Mouse (Mus musculus) spleen, adult 2 months (tissue): Measurements from ENCODE around the gene Paqr8. TPM values are rescaled to one million over a fixed set of nuclear protein-coding genes. Genes with fewer than 3 reads are reported as not detected.

ENCODE experiments used
- DNase-seq, 2 experiments: peaks; one replicate each; pipeline versions ENCODE4 v3.0.0 to v3.0.0-alpha.2; 2012 to 2021; ENCODE audit warnings: low spot score in 2 of 2, low read depth in 1 of 2
- H3K27ac ChIP-seq: fragments of 200-500 bp; 2 replicates; pipeline ENCODE4 v1.5.1; 2012; ENCODE audit warnings: low read length, inconsistent platforms; ENCODE audit not compliant: insufficient read depth
- H3K27me3 ChIP-seq: fragments of 200-500 bp; 2 replicates; pipeline ENCODE4 v1.6.1; 2012; ENCODE audit warnings: mild to moderate bottlenecking, moderate library complexity, low read length, inconsistent platforms; ENCODE audit not compliant: control insufficient read depth, insufficient read depth
- H3K36me3 ChIP-seq: fragments of 200-500 bp; 2 replicates; pipeline ENCODE4 v1.6.1; 2012; ENCODE audit warnings: mild to moderate bottlenecking, low read length, inconsistent platforms; ENCODE audit not compliant: control insufficient read depth, insufficient read depth
- H3K4me1 ChIP-seq: fragments of 200-500 bp; 2 replicates; pipeline ENCODE4 v1.6.1; 2011; ENCODE audit warnings: inconsistent platforms; ENCODE audit not compliant: control insufficient read depth, insufficient read depth, insufficient read length
- H3K4me3 ChIP-seq: fragments of 200-500 bp; 2 replicates; pipeline ENCODE4 v1.5.1; 2011; ENCODE audit warnings: mild to moderate bottlenecking, inconsistent platforms; ENCODE audit not compliant: insufficient read depth, insufficient read length; ENCODE audit errors: extremely low read depth
- CTCF ChIP-seq: fragments of 200-500 bp; IDR thresholded peaks from 2 replicates; pipeline ENCODE4 v1.5.1; 2011; ENCODE audit warnings: mild to moderate bottlenecking, inconsistent platforms; ENCODE audit not compliant: insufficient read depth, insufficient read length, insufficient replicate concordance; ENCODE audit errors: extremely low read depth
- POLR2A ChIP-seq: fragments of 200-500 bp; IDR thresholded peaks from 2 replicates; pipeline ENCODE4 v1.6.1; 2011; ENCODE audit warnings: low read depth, low read length, inconsistent platforms
- WGBS: fragments of 180-500 bp; shearing (Covaris S2); methylation state at CpG from one replicate; pipeline ENCODE4 v1.1.7; 2018; 5-methylcytosine and 5-hydroxymethylcytosine counted together
- polyA plus RNA-seq: library from polyadenylated mRNA; depleted of rRNA; stranded (reverse); fragments of >200 nt; gene quantifications from 2 replicates; pipeline ENCODE4 v1.2.3, GENCODE M21; 2012; rRNA removed

Paqr8 gene
- polyA plus RNA-seq, result 4.9 and 6.9 TPM in 2 replicates

DNA sequence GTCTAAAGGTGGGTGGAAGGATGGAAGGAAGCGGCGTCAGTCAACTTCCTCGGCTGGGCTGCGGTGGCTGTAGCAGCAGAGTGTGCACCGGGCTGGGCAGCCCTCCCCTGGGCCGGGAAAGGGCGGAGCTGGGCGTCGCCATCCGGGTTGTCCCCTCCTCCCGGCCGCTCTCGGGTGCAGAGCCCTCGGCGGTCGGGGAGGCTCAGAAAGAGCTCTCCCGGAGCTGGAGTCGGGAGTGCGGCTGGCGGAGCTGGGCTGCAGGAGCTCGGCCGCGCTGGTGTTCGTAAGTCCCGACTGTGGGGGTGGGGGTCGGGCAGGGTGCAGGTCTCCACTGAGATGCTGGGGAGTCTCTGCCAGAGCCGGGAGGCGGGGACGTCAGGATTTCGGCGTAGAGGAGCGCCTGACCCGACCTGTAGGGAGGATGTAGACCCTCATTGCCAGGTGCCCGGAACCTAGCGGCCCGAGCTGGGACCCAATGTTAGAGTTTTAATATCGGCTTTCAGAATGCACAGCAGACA, at the start of gene Paqr8:
Paqr8 (plus strand) TSS at position 203 of the 518 bp plus-strand sequence.
- no peak within 1 kb of the TSS for H3K27ac ChIP-seq
- no peaks in the 10 kb centered on the region for H3K27me3 ChIP-seq
- H3K4me1 ChIP-seq, result peaks cover 3% of the 10 kb centered on the region; the same call in 1 of the 2 replicates
- TF ChIP-seq POLR2A, result no peak
- TF ChIP-seq CTCF, result no peak
- no peaks in the 10 kb centered on the region for H3K36me3 ChIP-seq
- under 1% methylated on average over 36 of the region's 37 CpGs for WGBS
- DNase-seq, result peak in 1 of 2 experiments; percentile 76
- H3K4me3 ChIP-seq, result peak within 1 kb of the TSS; percentile 69

DNA sequence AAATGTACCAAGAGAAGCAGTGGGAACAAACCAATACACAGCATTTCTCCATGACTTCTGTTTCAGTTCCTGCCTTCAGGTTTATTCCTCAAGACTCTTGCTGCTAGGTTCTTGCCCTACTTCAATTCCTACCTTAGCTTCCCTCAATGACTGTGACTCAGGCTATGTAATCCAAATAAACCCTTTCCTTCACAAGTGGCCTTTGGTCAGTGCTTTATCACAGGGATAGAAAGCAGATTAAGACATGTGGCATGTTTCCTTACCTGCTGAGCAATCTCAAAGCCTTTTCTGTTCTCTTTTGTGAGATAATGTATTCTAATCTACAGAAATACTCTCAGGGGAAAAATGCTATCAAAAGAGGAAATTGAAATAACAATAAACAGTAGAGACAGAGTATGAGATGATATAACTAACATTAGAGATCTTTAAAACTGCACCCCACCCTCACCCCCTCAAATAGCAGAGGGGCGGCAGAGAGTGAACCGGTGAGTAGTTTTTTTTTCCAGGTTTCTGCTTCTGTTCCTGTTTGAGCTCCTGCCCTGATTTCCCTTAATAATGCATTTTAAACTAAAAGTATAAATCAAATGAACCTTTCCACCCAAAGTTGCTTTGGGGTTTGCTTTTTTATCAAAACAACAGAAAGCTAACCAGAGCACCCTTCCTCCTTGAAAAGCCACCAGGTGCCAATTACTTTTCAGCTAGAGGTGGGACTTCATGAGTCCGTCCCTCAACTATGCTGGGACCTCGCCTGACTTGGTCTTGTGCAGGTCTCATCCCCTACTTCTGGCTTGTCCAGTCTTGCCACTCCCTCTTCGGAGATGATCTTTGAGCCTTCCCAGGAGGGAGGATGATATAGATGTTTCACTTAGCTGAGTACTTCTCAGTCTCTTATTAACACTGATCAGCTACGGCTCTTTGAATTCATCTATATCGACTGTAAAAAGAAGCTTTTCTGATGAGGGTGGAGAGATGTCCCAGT, 33.2 kb upstream of the Paqr8 start:
- Histone ChIP-seq H3K4me1 (no peaks in the 10 kb centered on the region), H3K4me3 (no peak overlapping the region), H3K27ac (no peak overlapping the region), H3K27me3 (no peaks in the 10 kb centered on the region), H3K36me3 (no peaks in the 10 kb centered on the region)
- no peak for DNase-seq
- TF ChIP-seq POLR2A, result no peak
- TF ChIP-seq CTCF, result no peak
- 86% methylated on average over 7 of the region's 7 CpGs for WGBS

DNA sequence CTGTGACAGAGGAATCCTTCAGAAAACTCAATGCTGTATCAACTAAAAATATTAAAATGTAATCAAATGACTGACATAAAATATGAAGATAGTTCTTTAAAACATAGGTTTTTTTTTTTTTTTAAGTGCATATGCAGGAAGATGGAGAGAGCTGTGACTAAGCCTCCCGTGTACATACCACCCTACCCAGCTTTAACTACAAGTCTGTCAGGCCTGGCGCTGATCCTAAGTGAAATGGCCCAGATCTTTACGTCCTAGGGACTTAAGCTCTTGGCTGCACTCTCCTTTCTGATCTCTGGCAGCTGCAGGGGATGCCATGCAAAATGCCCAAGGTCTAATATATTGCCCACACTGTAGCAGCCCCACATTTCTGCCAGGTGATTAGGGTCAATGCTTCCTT, 29.6 kb upstream of the Paqr8 start:
- 72% methylated on average over 3 of the region's 3 CpGs for WGBS
- Histone ChIP-seq H3K4me1 (no peaks in the 10 kb centered on the region), H3K27me3 (no peaks in the 10 kb centered on the region), H3K27ac (no peak overlapping the region), H3K4me3 (no peak overlapping the region), H3K36me3 (no peaks in the 10 kb centered on the region)
- DNase-seq, result no peak
- no peak for TF ChIP-seq CTCF
- no peak for TF ChIP-seq POLR2A

DNA sequence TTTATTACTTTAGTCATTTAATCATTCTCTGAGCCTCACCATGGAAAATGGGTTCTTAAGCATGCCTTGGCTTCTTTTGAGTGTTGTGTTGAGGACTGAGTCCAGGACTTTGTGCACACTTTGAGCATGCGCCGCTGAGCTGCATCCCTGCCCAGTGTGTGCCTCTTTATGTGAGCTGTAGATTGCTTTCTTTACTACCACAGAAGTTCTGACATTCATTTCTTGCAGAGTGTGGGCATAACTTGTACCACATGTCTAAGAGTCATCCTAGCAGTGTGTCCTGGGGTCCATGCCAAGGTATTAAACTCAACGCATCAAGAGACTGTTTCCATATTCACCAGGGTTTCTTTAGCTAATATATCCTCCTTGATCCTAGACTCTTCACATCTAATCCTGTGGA, 28.5 kb upstream of the Paqr8 start:
- H3K4me1 ChIP-seq, result no peaks in the 10 kb centered on the region
- H3K27me3 ChIP-seq, result no peaks in the 10 kb centered on the region
- H3K36me3 ChIP-seq, result no peaks in the 10 kb centered on the region
- DNase-seq, result no peak
- H3K27ac ChIP-seq, result no peak overlapping the region
- WGBS, result 91% methylated on average over 3 of the region's 3 CpGs
- TF ChIP-seq CTCF, result no peak
- TF ChIP-seq POLR2A, result no peak
- no peak overlapping the region for H3K4me3 ChIP-seq

DNA sequence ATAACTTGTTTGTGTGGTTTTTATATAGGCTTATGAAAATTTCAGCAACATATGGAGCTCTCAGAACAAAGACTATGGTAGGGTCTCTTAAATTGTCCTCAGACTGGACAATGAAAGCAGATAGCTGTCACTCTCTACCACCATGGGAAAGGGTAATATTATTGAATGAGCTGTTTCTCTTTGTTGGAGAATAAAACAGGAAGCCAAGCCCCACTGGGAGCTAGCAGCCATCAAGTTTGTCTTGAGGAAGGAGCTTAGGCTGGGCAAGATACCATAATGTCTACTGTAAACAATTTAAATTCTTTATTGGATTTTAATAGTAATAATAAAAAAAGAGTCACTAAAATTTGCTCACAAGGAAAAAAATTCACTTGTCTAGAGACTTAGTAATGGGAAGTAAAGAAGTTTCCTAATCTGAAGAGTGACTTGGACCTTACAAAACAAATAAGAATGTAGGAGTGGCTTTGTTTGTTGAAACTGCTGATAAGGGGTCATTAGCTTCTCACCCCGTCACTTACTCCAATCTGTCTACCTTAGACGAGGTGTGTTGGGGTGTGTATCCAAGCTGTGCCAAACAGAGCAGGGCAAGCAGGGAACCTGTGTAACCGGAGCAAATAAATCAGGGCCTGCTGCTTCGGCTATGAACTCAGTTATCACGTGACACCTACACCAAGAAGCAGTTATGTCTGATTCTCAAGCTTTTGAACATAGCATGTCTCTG, 26.8 kb upstream of the Paqr8 start:
- H3K36me3 ChIP-seq, result no peaks in the 10 kb centered on the region
- no peak overlapping the region for H3K27ac ChIP-seq
- H3K27me3 ChIP-seq, result no peaks in the 10 kb centered on the region
- no peaks in the 10 kb centered on the region for H3K4me1 ChIP-seq
- DNase-seq, result no peak
- H3K4me3 ChIP-seq, result no peak overlapping the region
- 80% methylated on average over 5 of the region's 5 CpGs for WGBS
- TF ChIP-seq POLR2A, result no peak

DNA sequence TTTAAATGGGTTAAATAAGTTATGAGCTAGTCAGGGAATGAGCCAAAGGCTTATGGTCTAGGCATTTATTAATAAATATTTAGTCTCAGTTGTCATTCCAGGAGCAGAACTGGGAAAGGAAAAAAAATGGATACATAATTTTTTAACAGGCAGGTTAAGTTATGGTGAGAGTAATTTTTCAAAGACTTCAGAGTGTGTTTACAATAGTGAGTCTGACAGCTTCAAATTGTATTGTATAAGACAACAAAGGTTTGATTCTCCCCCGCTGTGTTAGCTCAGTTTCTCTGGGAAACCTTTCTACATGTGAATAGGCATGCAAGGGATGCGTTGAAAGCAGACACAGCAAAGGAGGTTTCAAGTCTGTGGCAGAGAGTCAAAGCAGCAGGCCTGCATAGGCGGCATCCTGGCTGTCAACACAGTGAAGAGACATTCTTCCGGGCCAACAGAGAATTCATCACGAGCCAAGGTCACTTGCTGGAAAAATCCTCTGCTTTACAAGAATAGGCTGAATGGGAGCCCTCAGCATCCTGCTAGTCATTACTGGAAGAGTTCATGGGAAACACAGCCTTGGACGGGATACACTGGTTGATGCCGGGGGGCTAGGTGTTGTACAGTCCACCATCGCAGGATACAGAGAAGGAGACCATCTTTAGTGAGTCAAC, 23.0 kb upstream of the Paqr8 start:
- H3K27ac ChIP-seq, result no peak overlapping the region
- no peaks in the 10 kb centered on the region for H3K4me1 ChIP-seq
- WGBS, result 88% methylated on average over 8 of the region's 8 CpGs
- no peaks in the 10 kb centered on the region for H3K36me3 ChIP-seq
- H3K27me3 ChIP-seq, result no peaks in the 10 kb centered on the region
- no peak overlapping the region for H3K4me3 ChIP-seq
- TF ChIP-seq CTCF (no peak), POLR2A (no peak)
- DNase-seq, result no peak
